Mouse (Mus musculus): Measurements from ENCODE around the gene Mrgpra6. TPM values are rescaled to one million over a fixed set of nuclear protein-coding genes. Genes with fewer than 3 reads are reported as not detected.

The Mrgpra6 gene
- total RNA-seq (2021), result not detected

GRCm38 (mm10) chr7:47204830-47205229, at the start of gene Mrgpra6:
Gene Mrgpra6, minus strand, starts transcription at chr7:47204920.
- DNase-seq (ENCODE audit: extremely low spot score in 1 of 2, low spot score in 1 of 2), result no peak

- no peak for DNase-seq (ENCODE audit: extremely low spot score in 1 of 2, low spot score in 1 of 2)
Measured at GRCm38 (mm10) chr7:47252770-47253169, 48.0 kb upstream of the Mrgpra6 start, which contains the start of gene Mrgpra9. Gene Mrgpra9, minus strand, starts transcription at chr7:47252848.

GRCm38 (mm10) chr7:47244658-47245057, 39.9 kb upstream of the Mrgpra6 start:
- no peak for DNase-seq (ENCODE audit: extremely low spot score in 1 of 2, low spot score in 1 of 2)

GRCm38 (mm10) chr7:47195271-47195670, 9.4 kb downstream of the Mrgpra6 start:
- no peak for DNase-seq (ENCODE audit: extremely low spot score in 1 of 2, low spot score in 1 of 2)

- DNase-seq (ENCODE audit: extremely low spot score in 1 of 2, low spot score in 1 of 2), result no peak
Measured at GRCm38 (mm10) chr7:47170814-47171213, 33.9 kb downstream of the Mrgpra6 start.

GRCm38 (mm10) chr7:47165028-47165427, 39.7 kb downstream of the Mrgpra6 start:
- no peak for DNase-seq (ENCODE audit: extremely low spot score in 1 of 2, low spot score in 1 of 2)

GRCm38 (mm10) chr7:47163203-47163602, 41.5 kb downstream of the Mrgpra6 start:
- no peak for DNase-seq (ENCODE audit: extremely low spot score in 1 of 2, low spot score in 1 of 2)

GRCm38 (mm10) chr7:47158451-47158850, 46.3 kb downstream of the Mrgpra6 start:
- no peak for DNase-seq (ENCODE audit: extremely low spot score in 1 of 2, low spot score in 1 of 2)

- DNase-seq (ENCODE audit: extremely low spot score in 1 of 2, low spot score in 1 of 2), result no peak
Measured at GRCm38 (mm10) chr7:47157743-47158142, 47.0 kb downstream of the Mrgpra6 start.

- no peak for DNase-seq (ENCODE audit: extremely low spot score in 1 of 2, low spot score in 1 of 2)
Measured at GRCm38 (mm10) chr7:47155849-47156248, 48.9 kb downstream of the Mrgpra6 start.

GRCm38 (mm10) chr7:47155396-47155795, 49.3 kb downstream of the Mrgpra6 start:
- no peak for DNase-seq (ENCODE audit: extremely low spot score in 1 of 2, low spot score in 1 of 2)

GRCm38 (mm10) chr7:47150420-47151061, 54.2 kb downstream of the Mrgpra6 start:
- peak in 1 of 2 experiments; percentile 51 for DNase-seq (ENCODE audit: extremely low spot score in 1 of 2, low spot score in 1 of 2)

DNA sequence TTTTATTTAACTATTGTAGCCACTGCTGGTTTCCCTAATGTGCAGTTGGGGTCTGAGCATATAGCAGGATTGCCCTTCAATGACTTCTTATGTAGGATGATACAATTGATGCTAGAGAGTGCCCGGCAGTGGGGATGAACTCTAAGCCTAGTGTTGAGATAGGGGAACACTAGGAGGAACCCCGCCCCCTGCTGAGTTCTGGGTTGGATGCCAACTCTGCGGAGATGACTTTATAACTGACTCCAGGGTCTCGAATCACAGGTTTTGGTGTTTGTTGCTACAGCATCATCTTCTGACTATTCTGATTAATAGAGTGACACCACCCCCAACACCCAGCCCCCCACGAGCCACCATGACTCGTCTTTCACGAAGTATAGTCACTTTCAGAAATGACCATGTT, 56.4 kb downstream of the Mrgpra6 start:
- no peak for DNase-seq (ENCODE audit: extremely low spot score in 1 of 2, low spot score in 1 of 2)

GRCm38 (mm10) chr7:47146034-47146812, 58.5 kb downstream of the Mrgpra6 start:
- peak in 1 of 2 experiments; percentile 72 for DNase-seq (ENCODE audit: extremely low spot score in 1 of 2, low spot score in 1 of 2)

GRCm38 (mm10) chr7:47144299-47144698, 60.4 kb downstream of the Mrgpra6 start:
- DNase-seq (ENCODE audit: extremely low spot score in 1 of 2, low spot score in 1 of 2), result no peak

- DNase-seq (ENCODE audit: extremely low spot score in 1 of 2, low spot score in 1 of 2), result no peak
Measured at GRCm38 (mm10) chr7:47139823-47140325, 64.8 kb downstream of the Mrgpra6 start.

Other genes starting within 250 kb of the Mrgpra6 start
- 10 to 100 TPM; 14.1 to 14.7 TPM for gene Uevld, start 246.4 kb downstream of the Mrgpra6 start, total RNA-seq (2021)
- gene Gm9999, start 221.3 kb downstream of the Mrgpra6 start, total RNA-seq (2021), result not detected
- gene Spty2d1, start 196.5 kb downstream of the Mrgpra6 start, total RNA-seq (2021), result 10 to 100 TPM; 14.2 to 15.5 TPM
- 10 to 100 TPM; 14.1 to 15.2 TPM for gene Tmem86a, start 154.3 kb downstream of the Mrgpra6 start, total RNA-seq (2021)
- 100 to 1,000 TPM in 1 of 2 experiments, 10 to 100 TPM in 1; 86.8 to 100 TPM for gene Ptpn5, start 71.2 kb downstream of the Mrgpra6 start, total RNA-seq (2021)
- gene Mrgpra9, start 47.9 kb upstream of the Mrgpra6 start, total RNA-seq (2021), result not detected
- gene Mrgpra1, start 149.3 kb upstream of the Mrgpra6 start, total RNA-seq (2021), result not detected
- not detected for gene Mrgpra2a, start 247.2 kb upstream of the Mrgpra6 start, total RNA-seq (2021)

Data from layer of hippocampus, postnatal 25 days (tissue).